In genomic region chr2:180705975-180706374, GRCm38 (mm10) we compare ENCODE assay signal across 18 mouse cellular contexts. TPM values are rescaled to one million over a fixed set of nuclear protein-coding genes. Genes with fewer than 3 reads are reported as not detected.
DNase-seq lines count a peak whose midpoint lies in the region; ATAC-seq and TF ChIP-seq lines count a peak whose summit lies in the region.
"Had no signal": no experiment of that assay in that cellular context is flagged by ENCODE, and none has a peak within 500 bp of the region (broad histone marks: within the 10 kb centered on the region; RNA-seq: fewer than 3 reads in every experiment).

No protein-coding gene starts in this region.

- peak; percentile 48 for DNase-seq in CD4-positive, CD25-positive, alpha-beta regulatory T cell, adult 2 months (ENCODE audit: low read depth, low spot score)
- no peak for DNase-seq in liver, embryonic 13.5 days
- no peak for DNase-seq in liver, embryonic 11.5 days (ENCODE audit: low spot score)
- DNase-seq in right cerebral cortex, postnatal 14 days, result no peak
- DNase-seq: cerebellum, postnatal 14 days; gastrocnemius, postnatal 14 days; kidney, adult 2 months; kidney, postnatal 4 days; lung, postnatal 14 days; thymus, adult 18-20 months had no signal

- WGBS in liver, embryonic 13.5 days (ENCODE audit: insufficient replicate concordance), result 80% methylated on average over 5 of the region's 5 CpGs
- WGBS in liver, embryonic 11.5 days, result 88% methylated on average over 5 of the region's 5 CpGs
- 90% methylated on average over 5 of the region's 5 CpGs for WGBS in bone marrow, adult 2 months
- WGBS in kidney, embryonic 16.5 days, result 94% methylated on average over 5 of the region's 5 CpGs

- H3K4me2 ChIP-seq in liver, embryonic 13.5 days, result 0 out of 2 replicates have a peak overlapping the region, but pooled peaks have one; percentile 10
- H3K4me2 ChIP-seq in liver, embryonic 11.5 days, result no peak overlapping the region
- no peak overlapping the region for H3K4me2 ChIP-seq in kidney, embryonic 16.5 days (replicated peaks; ENCODE audit: low read depth, low read length)
- H3K4me2 ChIP-seq: forebrain, embryonic 12.5 days; midbrain, embryonic 12.5 days had no signal

- no peak for ATAC-seq in CD4-positive, CD25-positive, alpha-beta regulatory T cell, adult 4 months
- ATAC-seq in liver, embryonic 13.5 days (ENCODE audit: low read depth), result no peak
- ATAC-seq in liver, embryonic 11.5 days (replicated peaks; ENCODE audit: low FRiP score), result no peak
- ATAC-seq in kidney, embryonic 16.5 days (ENCODE audit: low FRiP score, low TSS enrichment), result no peak
- ATAC-seq: activated CD4-positive, CD25-positive, alpha-beta regulatory T cell, adult 4 months; hindbrain, embryonic 16.5 days had no signal

- TF ChIP-seq EP300 in ES-Bruce4 (IDR thresholded peaks at IDR 0.05; ENCODE audit: insufficient read depth, low read depth, low read length), result no peak

- H3K27me3 ChIP-seq in liver, embryonic 13.5 days, result no peaks in the 10 kb centered on the region
- H3K27me3 ChIP-seq in liver, embryonic 11.5 days (replicated peaks; ENCODE audit: control insufficient read depth, insufficient read depth, low read length), result no peaks in the 10 kb centered on the region
- H3K27me3 ChIP-seq in ES-Bruce4 (ENCODE audit: control insufficient read depth, insufficient read depth, low read length, poor library complexity, severe bottlenecking), result no peaks in the 10 kb centered on the region
- no peaks in the 10 kb centered on the region for H3K27me3 ChIP-seq in kidney, embryonic 16.5 days (ENCODE audit: insufficient read depth, low read length)
- H3K27me3 ChIP-seq: forebrain, embryonic 12.5 days; midbrain, embryonic 12.5 days had no signal

- TF ChIP-seq POLR2A in ES-Bruce4 (IDR thresholded peaks at IDR 0.05; ENCODE audit: insufficient read depth, low read length), result no peak
- TF ChIP-seq POLR2A in bone marrow, adult 2 months (IDR thresholded peaks at IDR 0.05; ENCODE audit: borderline replicate concordance, control insufficient read depth, low read depth, low read length), result no peak

- peak; percentile 46 for TF ChIP-seq CTCF in ES-Bruce4 (IDR thresholded peaks at IDR 0.05; ENCODE audit: low read depth, low read length)
- TF ChIP-seq CTCF in bone marrow, adult 2 months (IDR thresholded peaks at IDR 0.05; ENCODE audit: control insufficient read depth, insufficient read depth, low read length), result peak; percentile 41; the same call in 1 of the 2 replicates

- H3K4me1 ChIP-seq in liver, embryonic 13.5 days (replicated peaks), result peaks cover 69% of the 10 kb centered on the region
- H3K4me1 ChIP-seq in liver, embryonic 11.5 days (replicated peaks; ENCODE audit: control insufficient read depth, insufficient read depth, low read length), result peaks cover 38% of the 10 kb centered on the region
- peaks cover 4% of the 10 kb centered on the region for H3K4me1 ChIP-seq in ES-Bruce4 (ENCODE audit: control insufficient read depth, insufficient read depth, low read length)
- H3K4me1 ChIP-seq in bone marrow, adult 2 months (ENCODE audit: control insufficient read depth, insufficient read depth, low read length), result peaks cover 13% of the 10 kb centered on the region
- H3K4me1 ChIP-seq in kidney, embryonic 16.5 days (ENCODE audit: insufficient read depth, low read length), result peaks cover 31% of the 10 kb centered on the region

- peaks cover 27% of the 10 kb centered on the region for H3K36me3 ChIP-seq in liver, embryonic 13.5 days
- H3K36me3 ChIP-seq in liver, embryonic 11.5 days (ENCODE audit: control insufficient read depth, insufficient read depth, low read length), result peaks cover 2% of the 10 kb centered on the region; the same call in 1 of the 2 replicates
- H3K36me3 ChIP-seq in ES-Bruce4 (ENCODE audit: control insufficient read depth, insufficient read depth, low read length, poor library complexity, severe bottlenecking), result peaks cover 42% of the 10 kb centered on the region
- no peaks in the 10 kb centered on the region for H3K36me3 ChIP-seq in kidney, embryonic 16.5 days (ENCODE audit: insufficient read depth, low read length)
- H3K36me3 ChIP-seq: midbrain, embryonic 12.5 days had no signal

- H3K9ac ChIP-seq in liver, embryonic 13.5 days, result 0 out of 2 replicates have a peak overlapping the region, but pooled peaks have one; percentile 97
- H3K9ac ChIP-seq in liver, embryonic 11.5 days (ENCODE audit: low read depth, low read length), result no peak overlapping the region
- peak overlapping the region; percentile 97 for H3K9ac ChIP-seq in ES-Bruce4 (ENCODE audit: low read depth, poor library complexity, severe bottlenecking)
- no peak overlapping the region for H3K9ac ChIP-seq in kidney, embryonic 16.5 days (replicated peaks; ENCODE audit: low read length)
- H3K9ac ChIP-seq: forebrain, embryonic 12.5 days; midbrain, embryonic 12.5 days had no signal

- H3K27ac ChIP-seq in liver, embryonic 13.5 days, result peak overlapping the region; percentile 93; the same call in 1 of the 2 replicates
- no peak overlapping the region for H3K27ac ChIP-seq in liver, embryonic 11.5 days (ENCODE audit: low read depth, low read length)
- H3K27ac ChIP-seq in ES-Bruce4 (ENCODE audit: insufficient read depth, low read length), result peak overlapping the region; percentile 91
- no peak overlapping the region for H3K27ac ChIP-seq in bone marrow, adult 2 months (ENCODE audit: control insufficient read depth, insufficient read depth, low read depth, low read length, poor library complexity)
- no peak overlapping the region for H3K27ac ChIP-seq in kidney, embryonic 16.5 days (ENCODE audit: low read length)
- H3K27ac ChIP-seq: forebrain, embryonic 12.5 days; midbrain, embryonic 12.5 days had no signal

- H3K9me3 ChIP-seq in liver, embryonic 13.5 days (replicated peaks), result no peaks in the 10 kb centered on the region
- H3K9me3 ChIP-seq in liver, embryonic 11.5 days (ENCODE audit: control insufficient read depth, low read length), result no peaks in the 10 kb centered on the region
- no peaks in the 10 kb centered on the region for H3K9me3 ChIP-seq in ES-Bruce4 (replicated peaks; ENCODE audit: control insufficient read depth, insufficient read depth, low read length, poor library complexity, severe bottlenecking)
- no peaks in the 10 kb centered on the region for H3K9me3 ChIP-seq in kidney, embryonic 16.5 days (ENCODE audit: low read length)
- H3K9me3 ChIP-seq: forebrain, embryonic 12.5 days; midbrain, embryonic 12.5 days had no signal

- H3K4me3 ChIP-seq in liver, embryonic 13.5 days (replicated peaks), result 0 out of 2 replicates have a peak overlapping the region, but pooled peaks have one; percentile 2
- H3K4me3 ChIP-seq in liver, embryonic 11.5 days (ENCODE audit: low read depth, low read length), result no peak overlapping the region
- H3K4me3 ChIP-seq in ES-Bruce4 (ENCODE audit: low read depth, low read length), result peak overlapping the region; percentile 35
- no peak overlapping the region for H3K4me3 ChIP-seq in bone marrow, adult 2 months (replicated peaks; ENCODE audit: control insufficient read depth, low read depth, low read length)
- H3K4me3 ChIP-seq in kidney, embryonic 16.5 days (ENCODE audit: low read length), result no peak overlapping the region
- H3K4me3 ChIP-seq: forebrain, embryonic 12.5 days; midbrain, embryonic 12.5 days had no signal

RNA-seq across cellular contexts. Expression of gene Dido1, which starts 3.8 kb away (rescaled TPM):
- polyA plus RNA-seq in CD4-positive, CD25-positive, alpha-beta regulatory T cell, adult 4 months (2017; shearing (Covaris generic)), result 10 to 100 TPM; 49.7 to 73.1 TPM
- polyA plus RNA-seq in liver, embryonic 13.5 days (2015; fragmentation: Nextera tagmentation; extraction: Ambion mirVana), result 10.1 and 12.7 TPM in 2 replicates
- polyA plus RNA-seq in liver, embryonic 11.5 days (2014; fragmentation: Nextera tagmentation; extraction: Ambion mirVana), result 28.7 and 29.8 TPM in 2 replicates
- 62.5 and 67.8 TPM in 2 replicates for polyA plus RNA-seq in ES-Bruce4 (2011; ENCODE audit: insufficient read depth, insufficient read length, low read depth, missing spikeins)
- polyA plus RNA-seq in bone marrow, adult 2 months (2011; ENCODE audit: insufficient read depth, insufficient read length, low replicate concordance, missing spikeins), result 15.5 and 36.0 TPM in 2 replicates
- 26.8 and 29.0 TPM in 2 replicates for polyA plus RNA-seq in kidney, embryonic 16.5 days (2015; fragmentation: Nextera tagmentation; extraction: Ambion mirVana)

RNA-seq across cellular contexts. Expression of gene Gid8, which starts 3.9 kb away (rescaled TPM):
- 10 to 100 TPM; 11.4 to 22.0 TPM for polyA plus RNA-seq in CD4-positive, CD25-positive, alpha-beta regulatory T cell, adult 4 months (2017; shearing (Covaris generic))
- polyA plus RNA-seq in liver, embryonic 13.5 days (2015; fragmentation: Nextera tagmentation; extraction: Ambion mirVana), result 116 and 126 TPM in 2 replicates
- polyA plus RNA-seq in liver, embryonic 11.5 days (2014; fragmentation: Nextera tagmentation; extraction: Ambion mirVana), result 95.7 and 102 TPM in 2 replicates
- polyA plus RNA-seq in ES-Bruce4 (2011; ENCODE audit: insufficient read depth, insufficient read length, low read depth, missing spikeins), result 78.5 and 81.4 TPM in 2 replicates
- 79.0 and 81.5 TPM in 2 replicates for polyA plus RNA-seq in bone marrow, adult 2 months (2011; ENCODE audit: insufficient read depth, insufficient read length, low replicate concordance, missing spikeins)
- 56.3 and 56.8 TPM in 2 replicates for polyA plus RNA-seq in kidney, embryonic 16.5 days (2015; fragmentation: Nextera tagmentation; extraction: Ambion mirVana)

RNA-seq across cellular contexts. Expression of gene Slc17a9, which starts 19.1 kb away (rescaled TPM):
- polyA plus RNA-seq in CD4-positive, CD25-positive, alpha-beta regulatory T cell, adult 4 months (2017; shearing (Covaris generic)), result 100 to 1,000 TPM in 1 of 2 experiments, 10 to 100 TPM in 1; 77.3 to 114 TPM
- polyA plus RNA-seq in liver, embryonic 13.5 days (2015; fragmentation: Nextera tagmentation; extraction: Ambion mirVana), result 4.8 and 5.5 TPM in 2 replicates
- polyA plus RNA-seq in liver, embryonic 11.5 days (2014; fragmentation: Nextera tagmentation; extraction: Ambion mirVana), result 4.3 and 4.7 TPM in 2 replicates
- 20.2 and 22.6 TPM in 2 replicates for polyA plus RNA-seq in ES-Bruce4 (2011; ENCODE audit: insufficient read depth, insufficient read length, low read depth, missing spikeins)
- polyA plus RNA-seq in bone marrow, adult 2 months (2011; ENCODE audit: insufficient read depth, insufficient read length, low replicate concordance, missing spikeins), result 19.4 and 35.6 TPM in 2 replicates
- polyA plus RNA-seq in kidney, embryonic 16.5 days (2015; fragmentation: Nextera tagmentation; extraction: Ambion mirVana), result 0.40 and 0.66 TPM in 2 replicates

Comparison
In these comparisons a context has a peak if more than half of its experiments do, and no peak if none do; other contexts are left out.
1. H3K27ac ChIP-seq: peak in liver, embryonic 13.5 days (single experiment) and ES-Bruce4 (single experiment); none in liver, embryonic 11.5 days (single experiment), bone marrow, adult 2 months (single experiment) and kidney, embryonic 16.5 days (single experiment).
2. H3K4me3 ChIP-seq: peak in liver, embryonic 13.5 days (single experiment) and ES-Bruce4 (single experiment); none in liver, embryonic 11.5 days (single experiment), bone marrow, adult 2 months (single experiment) and kidney, embryonic 16.5 days (single experiment).
3. H3K9ac ChIP-seq: peak in liver, embryonic 13.5 days (single experiment) and ES-Bruce4 (single experiment); none in liver, embryonic 11.5 days (single experiment) and kidney, embryonic 16.5 days (single experiment).